Mouse (Mus musculus) kidney, adult 2 months (tissue): ENCODE measurements around the gene Naa16.

ENCODE experiments used
- CTCF ChIP-seq: fragments of 200-500 bp; conservative IDR thresholded peaks from 2 replicates; pipeline ENCODE4 v1.5.1; 2011; ENCODE audit warnings: low read depth, mild to moderate bottlenecking, control low read depth, low read length, moderate library complexity, mixed read lengths; ENCODE audit not compliant: insufficient read depth, insufficient read length
- POLR2A ChIP-seq: fragments of 200-500 bp; IDR thresholded peaks from one replicate; pipeline ENCODE4 v1.6.1; 2011; ENCODE audit warnings: low read depth, low read length, control low read depth

- no peak for TF ChIP-seq CTCF
- TF ChIP-seq POLR2A: no peak
These were observed 18.8 kb upstream of the Naa16 start for GRCm38 (mm10) chr14:79409278-79409830.
